Mouse (Mus musculus) MEL (cell line): ENCODE results near the gene Braf. TPM values are rescaled to one million over a fixed set of nuclear protein-coding genes. Genes with fewer than 3 reads are reported as not detected.

ENCODE experiments used
- DNase-seq: peaks from one replicate; pipeline ENCODE4 v3.0.0; 2011; ENCODE audit warnings: low read depth, low spot score
- H3K27ac ChIP-seq: 2 replicates; pipeline ENCODE4 v1.5.1; 2012; ENCODE audit warnings: low read depth, mild to moderate bottlenecking, control low read depth, low read length, moderate library complexity; ENCODE audit not compliant: control insufficient read depth
- H3K27me3 ChIP-seq, 2 experiments: fragments of 150-350 bp in 1 of 2; sonication (generic) in 1 of 2; 2 replicates each; pipeline ENCODE4 v1.6.1; 2012; ENCODE audit warnings: low read length in 2 of 2, mild to moderate bottlenecking in 2 of 2, improper control_type of control experiment in 1 of 2, moderate library complexity in 1 of 2; ENCODE audit not compliant: insufficient read depth in 2 of 2, control insufficient read depth in 1 of 2
- H3K36me3 ChIP-seq, 2 experiments: 2 replicates each; pipeline ENCODE4 v1.6.1; 2012 to 2014; ENCODE audit warnings: low read length in 2 of 2, improper control_type of control experiment in 1 of 2, inconsistent platforms in 1 of 2, mild to moderate bottlenecking in 1 of 2; ENCODE audit not compliant: insufficient read depth in 2 of 2, control insufficient read depth in 1 of 2
- H3K4me1 ChIP-seq, 2 experiments: fragments of 150-350 bp in 1 of 2; sonication (generic) in 1 of 2; 2 replicates each; pipeline ENCODE4 v1.6.1; 2012; ENCODE audit warnings: low read length in 2 of 2, improper control_type of control experiment in 1 of 2, mild to moderate bottlenecking in 1 of 2; ENCODE audit not compliant: insufficient read depth in 2 of 2, control insufficient read depth in 1 of 2
- H3K4me3 ChIP-seq, 2 experiments: fragments of 150-350 bp in 1 of 2; sonication (generic) in 1 of 2; 2 replicates each; pipeline ENCODE4 v1.5.1; 2012; ENCODE audit warnings: low read depth in 2 of 2, low read length in 2 of 2, mild to moderate bottlenecking in 2 of 2, moderate library complexity in 2 of 2, control low read depth in 1 of 2, improper control_type of control experiment in 1 of 2; ENCODE audit not compliant: control insufficient read depth in 1 of 2, insufficient read depth in 1 of 2
- H3K79me2 ChIP-seq: 2 replicates; pipeline ENCODE4 v1.6.1; 2012; ENCODE audit warnings: mild to moderate bottlenecking, low read length, moderate library complexity; ENCODE audit not compliant: control insufficient read depth, poor library complexity, insufficient read depth
- H3K9ac ChIP-seq: 2 replicates; pipeline ENCODE4 v1.6.1; 2012; ENCODE audit warnings: low read depth, mild to moderate bottlenecking, control low read depth, low read length, moderate library complexity; ENCODE audit not compliant: control insufficient read depth, poor library complexity, severe bottlenecking
- H3K9me3 ChIP-seq: fragments of 150-350 bp; sonication (generic); replicated peaks from 2 replicates; pipeline ENCODE4 v1.6.1; 2012; ENCODE audit warnings: mild to moderate bottlenecking, low read length, improper control_type of control experiment, moderate library complexity; ENCODE audit not compliant: insufficient read depth
- CHD1 ChIP-seq: IDR thresholded peaks from 2 replicates; pipeline ENCODE4 v1.6.1; 2012; ENCODE audit warnings: low read depth, mild to moderate bottlenecking, inconsistent platforms, low read length, improper control_type of control experiment
- CHD2 ChIP-seq: IDR thresholded peaks from 2 replicates; pipeline ENCODE4 v1.6.1; 2011; ENCODE audit warnings: low read length, improper control_type of control experiment
- CTCF ChIP-seq, 3 experiments: IDR thresholded peaks in 2 of 3; conservative IDR thresholded peaks in 1 of 3; 2 replicates each; pipeline ENCODE4 v1.5.1; 2011 to 2012; ENCODE audit warnings: low read length in 3 of 3, low read depth in 2 of 3, mild to moderate bottlenecking in 2 of 3, improper control_type of control experiment in 1 of 3, inconsistent platforms in 1 of 3, mixed read lengths in 1 of 3, moderate library complexity in 1 of 3; ENCODE audit not compliant: control insufficient read depth in 1 of 3, insufficient read depth in 1 of 3, poor library complexity in 1 of 3, severe bottlenecking in 1 of 3
- ELF1 ChIP-seq: IDR thresholded peaks from 2 replicates; pipeline ENCODE4 v1.6.1; 2014; ENCODE audit warnings: low read depth, mild to moderate bottlenecking, inconsistent platforms, low read length, improper control_type of control experiment, moderate library complexity
- EP300 ChIP-seq, 2 experiments: IDR thresholded peaks; 2 replicates each; pipeline ENCODE4 v1.6.1; 2011; ENCODE audit warnings: improper control_type of control experiment in 2 of 2, low read length in 2 of 2, low read depth in 1 of 2, mild to moderate bottlenecking in 1 of 2
- GABPA ChIP-seq: IDR thresholded peaks from 2 replicates; pipeline ENCODE4 v1.6.1; 2012; ENCODE audit warnings: low read depth, mild to moderate bottlenecking, inconsistent platforms, low read length, improper control_type of control experiment, moderate library complexity
- GATA1 ChIP-seq: IDR thresholded peaks from 2 replicates; pipeline ENCODE4 v1.6.1; 2011; ENCODE audit warnings: low read depth, low read length, improper control_type of control experiment
- HCFC1 ChIP-seq: IDR thresholded peaks from 2 replicates; pipeline ENCODE4 v1.6.1; 2012; ENCODE audit warnings: low read depth, mild to moderate bottlenecking, inconsistent platforms, low read length, improper control_type of control experiment, moderate library complexity
- JUND ChIP-seq: IDR thresholded peaks from 2 replicates; pipeline ENCODE4 v1.6.1; 2011; ENCODE audit warnings: low read depth, mild to moderate bottlenecking, improper control_type of control experiment, low read length
- MAX ChIP-seq: IDR thresholded peaks from 2 replicates; pipeline ENCODE4 v1.6.1; 2011; ENCODE audit warnings: low read length, improper control_type of control experiment
- MAZ ChIP-seq: IDR thresholded peaks from 2 replicates; pipeline ENCODE4 v1.6.1; 2012; ENCODE audit warnings: low read depth, mild to moderate bottlenecking, inconsistent platforms, low read length, improper control_type of control experiment
- MXI1 ChIP-seq: IDR thresholded peaks from 2 replicates; pipeline ENCODE4 v1.6.1; 2011; ENCODE audit warnings: mild to moderate bottlenecking, low read depth, low read length, improper control_type of control experiment
- POLR2A ChIP-seq, 2 experiments: IDR thresholded peaks; 2 replicates each; pipeline ENCODE4 v1.6.1; 2011 to 2012; ENCODE audit warnings: low read length in 2 of 2, mild to moderate bottlenecking in 2 of 2, control low read depth in 1 of 2, improper control_type of control experiment in 1 of 2, low read depth in 1 of 2, moderate library complexity in 1 of 2; ENCODE audit not compliant: control insufficient read depth in 1 of 2, insufficient read depth in 1 of 2, poor library complexity in 1 of 2
- RAD21 ChIP-seq: IDR thresholded peaks from 2 replicates; pipeline ENCODE4 v1.6.1; 2011; ENCODE audit warnings: mild to moderate bottlenecking, low read depth, low read length, improper control_type of control experiment
- RCOR1 ChIP-seq: IDR thresholded peaks from 2 replicates; pipeline ENCODE4 v1.6.1; 2012; ENCODE audit warnings: low read depth, mild to moderate bottlenecking, inconsistent platforms, low read length, improper control_type of control experiment
- SIN3A ChIP-seq: IDR thresholded peaks from 2 replicates; pipeline ENCODE4 v1.6.1; 2012; ENCODE audit warnings: low read length, improper control_type of control experiment, inconsistent platforms
- SMC3 ChIP-seq: IDR thresholded peaks from 2 replicates; pipeline ENCODE4 v1.6.1; 2011; ENCODE audit warnings: low read depth, low read length, improper control_type of control experiment
- TCF12 ChIP-seq: IDR thresholded peaks from 2 replicates; pipeline ENCODE4 v1.6.1; 2014; ENCODE audit warnings: low read depth, mild to moderate bottlenecking, inconsistent platforms, low read length, improper control_type of control experiment, moderate library complexity
- USF1 ChIP-seq: IDR thresholded peaks from 2 replicates; pipeline ENCODE4 v1.6.1; 2014; ENCODE audit warnings: low read depth, mild to moderate bottlenecking, inconsistent platforms, low read length, improper control_type of control experiment, moderate library complexity
- ZC3H11A ChIP-seq: IDR thresholded peaks from 2 replicates; pipeline ENCODE4 v1.6.1; 2012; ENCODE audit warnings: low read depth, mild to moderate bottlenecking, inconsistent platforms, low read length, improper control_type of control experiment
- ZMIZ1 ChIP-seq: IDR thresholded peaks from 2 replicates; pipeline ENCODE4 v1.6.1; 2012; ENCODE audit warnings: low read depth, mild to moderate bottlenecking, inconsistent platforms, low read length, improper control_type of control experiment, moderate library complexity
- polyA plus RNA-seq, 2 experiments: library from polyadenylated mRNA; stranded (reverse) in 1 of 2; unstranded in 1 of 2; fragments of >175 nt in 1 of 2; fragments of >200 nt in 1 of 2; gene quantifications; 2 replicates each; pipeline versions ENCODE4 v1.2.1 to v1.2.4; 2012; ENCODE audit warnings: low replicate concordance in 2 of 2, low read depth in 1 of 2; ENCODE audit not compliant: insufficient read length in 2 of 2, insufficient read depth in 1 of 2, missing spikeins in 1 of 2
- total RNA-seq: library from RNA; depleted of rRNA; stranded (reverse); fragments of 300-350 nt; gene quantifications from 2 replicates; pipeline ENCODE4 v1.2.3, GENCODE M21; 2012

Gene Braf
- total and polyA plus RNA-seq, 3 experiments, result 6.3 to 8.4 TPM; not detected in 1

GRCm38 (mm10) chr6:39562166-39563015, 162.9 kb downstream of the Braf start:
- Histone ChIP-seq H3K9ac (peak overlapping the region; percentile 37), H3K27ac (peak overlapping the region; percentile 25), H3K4me1 (peaks cover 0 to 4% of the 10 kb centered on the region in 2 experiments; a peak in 1 of 4 replicates), H3K79me2 (no peaks in the 10 kb centered on the region), H3K27me3 (no peaks in the 10 kb centered on the region), H3K36me3 (0 out of 4 replicates have a peak, but pooled peaks cover 0 to 4% of the 10 kb centered on the region in 2 experiments), H3K4me3 (peak overlapping the region; percentile 56 to 67), H3K9me3 (no peaks in the 10 kb centered on the region)
- peak; percentile 96 for DNase-seq
- peak; percentile 6; the same call in 1 of the 2 replicates for TF ChIP-seq ZC3H11A
- peak; percentile 31; the same call in 1 of the 2 replicates for TF ChIP-seq MAX
- TF ChIP-seq ZMIZ1, result no peak
- TF ChIP-seq GATA1, result peak; percentile 75; the same call in 1 of the 2 replicates
- peak; percentile 76 for TF ChIP-seq SMC3
- no peak for TF ChIP-seq TCF12
- TF ChIP-seq GABPA, result 0 out of 2 replicates have a peak, but pooled peaks have one; percentile 15
- TF ChIP-seq CHD2, result no peak
- peak; percentile 8; the same call in 1 of the 2 replicates for TF ChIP-seq RCOR1
- TF ChIP-seq EP300 (IDR thresholded peaks at IDR 0.05; ENCODE audit: low read depth in 1 of 2, low read length in 2 of 2), result peak in 1 of 2 experiments; percentile 26; a peak in 2 of 4 replicates
- TF ChIP-seq ELF1, result no peak
- TF ChIP-seq CTCF (IDR thresholded peaks at IDR 0.05 in 2 of 3, conservative IDR thresholded peaks at IDR 0.05 in 1 of 3; ENCODE audit: control insufficient read depth in 1 of 3, insufficient read depth in 1 of 3, low read depth in 2 of 3, low read length in 3 of 3, poor library complexity in 1 of 3, severe bottlenecking in 1 of 3), result peak; percentile 25 to 81 (median 78); a peak in 5 of 6 replicates
- TF ChIP-seq MAZ, result no peak
- TF ChIP-seq RAD21, result peak; percentile 55
- TF ChIP-seq MXI1, result peak; percentile 38; the same call in 1 of the 2 replicates
- 0 out of 2 replicates have a peak, but pooled peaks have one; percentile 21 for TF ChIP-seq HCFC1
- peak; percentile 53 for TF ChIP-seq SIN3A

- Histone ChIP-seq H3K27ac (no peak overlapping the region), H3K9ac (no peak overlapping the region), H3K4me3 (no peak overlapping the region), H3K79me2 (no peaks in the 10 kb centered on the region), H3K27me3 (peaks cover 0 to 2% of the 10 kb centered on the region in 2 experiments; a peak in 2 of 4 replicates), H3K36me3 (0 out of 4 replicates have a peak, but pooled peaks cover 0 to 4% of the 10 kb centered on the region in 2 experiments), H3K9me3 (no peaks in the 10 kb centered on the region), H3K4me1 (peaks cover 0 to 4% of the 10 kb centered on the region in 2 experiments; a peak in 1 of 4 replicates)
- TF ChIP-seq JUND, result no peak
- TF ChIP-seq GABPA, result no peak
- no peak for TF ChIP-seq MXI1
- no peak for TF ChIP-seq ZC3H11A
- no peak for TF ChIP-seq POLR2A (IDR thresholded peaks at IDR 0.05; ENCODE audit: control insufficient read depth in 1 of 2, insufficient read depth in 1 of 2, low read depth in 1 of 2, low read length in 2 of 2, poor library complexity in 1 of 2)
- no peak for TF ChIP-seq EP300 (IDR thresholded peaks at IDR 0.05; ENCODE audit: low read depth in 1 of 2, low read length in 2 of 2)
- TF ChIP-seq USF1, result no peak
- TF ChIP-seq CHD1, result no peak
- TF ChIP-seq TCF12, result no peak
- TF ChIP-seq MAZ, result no peak
- DNase-seq, result no peak
Measured at GRCm38 (mm10) chr6:39559276-39559939, 165.9 kb downstream of the Braf start.
